ENCODE assay signal across 17 mouse cellular contexts in the genomic region with DNA sequence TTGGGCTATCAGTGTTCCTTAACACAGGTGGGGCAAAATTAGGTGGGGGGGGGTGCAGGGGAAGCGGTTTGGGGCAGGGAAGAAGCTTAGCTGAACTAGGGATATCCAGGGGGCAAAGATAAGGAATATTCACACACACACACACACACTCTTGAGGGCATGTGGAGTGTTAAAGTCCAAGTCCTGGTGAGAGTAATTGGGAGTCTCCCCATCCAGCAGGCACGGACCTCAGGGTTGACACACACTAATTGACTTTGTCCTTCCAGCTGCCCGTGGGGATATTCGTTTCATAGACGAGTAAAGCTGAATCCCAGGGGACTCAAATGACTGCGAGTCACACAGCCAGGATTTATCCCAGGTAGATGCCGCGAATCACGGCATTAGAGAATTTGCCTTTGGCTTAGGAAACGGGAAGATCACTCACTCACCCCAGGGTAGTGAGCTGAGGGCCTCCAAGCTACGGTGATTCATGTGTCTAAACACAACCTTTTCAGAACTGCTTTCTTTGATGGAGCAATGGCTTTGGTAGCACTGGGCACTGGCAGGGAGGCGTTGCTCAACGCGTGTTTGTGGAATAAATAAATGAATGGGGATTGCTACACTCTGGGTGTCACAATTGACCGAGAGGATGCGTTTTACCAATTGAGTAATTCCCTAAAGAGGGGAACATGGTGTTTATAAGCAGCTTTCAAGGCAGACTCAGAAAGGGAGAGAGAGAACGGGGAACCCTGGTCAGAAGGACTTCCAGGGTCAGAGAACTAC. TPM values are rescaled to one million over a fixed set of nuclear protein-coding genes. Genes with fewer than 3 reads are reported as not detected.
DNase-seq lines count a peak whose midpoint lies in the region; ATAC-seq lines count a peak whose summit lies in the region.
"Had no signal": no experiment of that assay in that cellular context is flagged by ENCODE, and none has a peak within 500 bp of the region (broad histone marks: within the 10 kb centered on the region; RNA-seq: fewer than 3 reads in every experiment).

A gene (plus strand): TSS at position 703 of the 762 bp plus-strand sequence.

- peak within 1 kb of the TSS; percentile 11; the same call in 1 of the 2 replicates for H3K27ac ChIP-seq in forebrain, embryonic 10.5 days
- H3K27ac ChIP-seq in forebrain, embryonic 12.5 days, result no peak within 1 kb of the TSS
- H3K27ac ChIP-seq in midbrain, embryonic 14.5 days (replicated peaks; ENCODE audit: low read depth, low read length), result no peak within 1 kb of the TSS
- H3K27ac ChIP-seq in midbrain, embryonic 13.5 days, result no peak within 1 kb of the TSS
- H3K27ac ChIP-seq in liver, embryonic 15.5 days (replicated peaks), result peak within 1 kb of the TSS; percentile 72
- H3K27ac ChIP-seq: embryonic facial prominence, embryonic 15.5 days; macrophage; stomach, embryonic 15.5 days had no signal

- no peak for DNase-seq in forebrain, embryonic 10.5 days (ENCODE audit: extremely low spot score, low spot score)
- DNase-seq in midbrain, embryonic 14.5 days, result peak; percentile 64
- DNase-seq in retina, embryonic 14.5 days (ENCODE audit: low spot score), result peak; percentile 32
- no peak for DNase-seq in layer of hippocampus, adult 18-20 months (ENCODE audit: low spot score in 2 of 2)
- no peak for DNase-seq in urinary bladder, postnatal 14 days (ENCODE audit: low spot score)
- DNase-seq: cerebellum, postnatal 14 days; gastrocnemius, postnatal 36 days; kidney, adult 18-20 months; right cerebral cortex, postnatal 14 days; thymus, postnatal 36 days had no signal

- no peak within 1 kb of the TSS for H3K4me2 ChIP-seq in forebrain, embryonic 12.5 days
- no peak within 1 kb of the TSS for H3K4me2 ChIP-seq in midbrain, embryonic 14.5 days (ENCODE audit: low read length)
- no peak within 1 kb of the TSS for H3K4me2 ChIP-seq in midbrain, embryonic 13.5 days (replicated peaks)
- H3K4me2 ChIP-seq in liver, embryonic 15.5 days, result peak within 1 kb of the TSS; percentile 21
- H3K4me2 ChIP-seq: embryonic facial prominence, embryonic 15.5 days; stomach, embryonic 15.5 days had no signal

- no peak for ATAC-seq in forebrain, embryonic 12.5 days (ENCODE audit: low FRiP score)
- ATAC-seq in midbrain, embryonic 14.5 days (ENCODE audit: low FRiP score, low TSS enrichment), result no peak
- no peak for ATAC-seq in midbrain, embryonic 13.5 days
- ATAC-seq in liver, embryonic 15.5 days (ENCODE audit: insufficient read depth), result peak; percentile 63

- no peak within 1 kb of the TSS for H3K4me3 ChIP-seq in forebrain, embryonic 10.5 days
- no peak within 1 kb of the TSS for H3K4me3 ChIP-seq in forebrain, embryonic 12.5 days (replicated peaks)
- no peak within 1 kb of the TSS for H3K4me3 ChIP-seq in midbrain, embryonic 14.5 days (replicated peaks; ENCODE audit: low read depth, low read length)
- H3K4me3 ChIP-seq in midbrain, embryonic 13.5 days (replicated peaks), result no peak within 1 kb of the TSS
- H3K4me3 ChIP-seq in liver, embryonic 15.5 days (replicated peaks), result no peak within 1 kb of the TSS
- H3K4me3 ChIP-seq: embryonic facial prominence, embryonic 15.5 days; stomach, embryonic 15.5 days had no signal

- H3K27me3 ChIP-seq in forebrain, embryonic 10.5 days (ENCODE audit: poor library complexity, severe bottlenecking), result no peaks in the 10 kb centered on the region
- no peaks in the 10 kb centered on the region for H3K27me3 ChIP-seq in forebrain, embryonic 12.5 days
- no peaks in the 10 kb centered on the region for H3K27me3 ChIP-seq in midbrain, embryonic 14.5 days (ENCODE audit: control insufficient read depth, insufficient read depth, low read length)
- H3K27me3 ChIP-seq in midbrain, embryonic 13.5 days, result no peaks in the 10 kb centered on the region
- H3K27me3 ChIP-seq in liver, embryonic 15.5 days, result no peaks in the 10 kb centered on the region
- H3K27me3 ChIP-seq: embryonic facial prominence, embryonic 15.5 days; stomach, embryonic 15.5 days had no signal

- peaks cover 21% of the 10 kb centered on the region for H3K36me3 ChIP-seq in forebrain, embryonic 10.5 days (replicated peaks)
- H3K36me3 ChIP-seq in forebrain, embryonic 12.5 days (replicated peaks), result 0 out of 2 replicates have a peak, but pooled peaks cover 6% of the 10 kb centered on the region
- peaks cover 10% of the 10 kb centered on the region; the same call in 1 of the 2 replicates for H3K36me3 ChIP-seq in midbrain, embryonic 14.5 days (ENCODE audit: control insufficient read depth, insufficient read depth, low read length)
- H3K36me3 ChIP-seq in midbrain, embryonic 13.5 days, result peaks cover 9% of the 10 kb centered on the region
- peaks cover 18% of the 10 kb centered on the region for H3K36me3 ChIP-seq in liver, embryonic 15.5 days (replicated peaks)

- peaks cover 25% of the 10 kb centered on the region for H3K4me1 ChIP-seq in forebrain, embryonic 10.5 days
- 0 out of 2 replicates have a peak, but pooled peaks cover 5% of the 10 kb centered on the region for H3K4me1 ChIP-seq in forebrain, embryonic 12.5 days
- H3K4me1 ChIP-seq in midbrain, embryonic 14.5 days (ENCODE audit: control insufficient read depth, insufficient read depth, low read length), result peaks cover 9% of the 10 kb centered on the region; the same call in 1 of the 2 replicates
- peaks cover 6% of the 10 kb centered on the region for H3K4me1 ChIP-seq in midbrain, embryonic 13.5 days (replicated peaks)
- peaks cover 25% of the 10 kb centered on the region for H3K4me1 ChIP-seq in liver, embryonic 15.5 days (replicated peaks)
- H3K4me1 ChIP-seq: embryonic facial prominence, embryonic 15.5 days; stomach, embryonic 15.5 days had no signal

- 78% methylated on average over 17 of the region's 17 CpGs for WGBS in forebrain, embryonic 10.5 days
- WGBS in forebrain, embryonic 12.5 days, result 65% methylated on average over 17 of the region's 17 CpGs
- 43% methylated on average over 17 of the region's 17 CpGs for WGBS in midbrain, embryonic 14.5 days
- WGBS in midbrain, embryonic 13.5 days, result 51% methylated on average over 17 of the region's 17 CpGs
- WGBS in liver, embryonic 15.5 days (ENCODE audit: insufficient replicate concordance), result 53% methylated on average over 17 of the region's 17 CpGs

- no peaks in the 10 kb centered on the region for H3K9me3 ChIP-seq in forebrain, embryonic 10.5 days
- no peaks in the 10 kb centered on the region for H3K9me3 ChIP-seq in forebrain, embryonic 12.5 days
- H3K9me3 ChIP-seq in midbrain, embryonic 14.5 days (ENCODE audit: control insufficient read depth, low read length), result no peaks in the 10 kb centered on the region
- no peaks in the 10 kb centered on the region for H3K9me3 ChIP-seq in midbrain, embryonic 13.5 days
- no peaks in the 10 kb centered on the region for H3K9me3 ChIP-seq in liver, embryonic 15.5 days (replicated peaks)
- H3K9me3 ChIP-seq: embryonic facial prominence, embryonic 15.5 days; stomach, embryonic 15.5 days had no signal

- H3K9ac ChIP-seq in forebrain, embryonic 12.5 days, result no peak within 1 kb of the TSS
- H3K9ac ChIP-seq in midbrain, embryonic 14.5 days (replicated peaks; ENCODE audit: low read length), result no peak within 1 kb of the TSS
- no peak within 1 kb of the TSS for H3K9ac ChIP-seq in midbrain, embryonic 13.5 days (replicated peaks)
- no peak within 1 kb of the TSS for H3K9ac ChIP-seq in liver, embryonic 15.5 days
- H3K9ac ChIP-seq: embryonic facial prominence, embryonic 15.5 days; stomach, embryonic 15.5 days had no signal

RNA-seq across cellular contexts. Expression of the gene that starts here (rescaled TPM):
- 0.12 and 0.26 TPM in 2 replicates for polyA plus RNA-seq in forebrain, embryonic 10.5 days (2016; fragmentation: Nextera tagmentation; extraction: Ambion mirVana)
- 0.08 TPM in 1 of 2 replicates, not detected in the other for polyA plus RNA-seq in forebrain, embryonic 12.5 days (2016; fragmentation: Nextera tagmentation; extraction: Ambion mirVana)
- 0.27 TPM in 1 of 2 replicates, not detected in the other for polyA plus RNA-seq in midbrain, embryonic 14.5 days (2014; fragmentation: Nextera tagmentation; extraction: Ambion mirVana)
- 0.08 TPM in 1 of 2 replicates, not detected in the other for polyA plus RNA-seq in midbrain, embryonic 13.5 days (2015; fragmentation: Nextera tagmentation; extraction: Ambion mirVana)
- polyA plus RNA-seq in liver, embryonic 15.5 days (2015; fragmentation: Nextera tagmentation; extraction: Ambion mirVana), result 7.7 and 8.1 TPM in 2 replicates
- total RNA-seq in layer of hippocampus, adult 18-20 months (2021), result under 1 TPM in 1 of 2 experiments, not detected in 1; 0.30 TPM
- total RNA-seq: left cerebral cortex, postnatal 25 days had no signal

Comparison
In these comparisons a context has a peak if more than half of its experiments do, and no peak if none do; other contexts are left out.
1. H3K27ac ChIP-seq: peak in forebrain, embryonic 10.5 days (single experiment) and liver, embryonic 15.5 days (single experiment); none in forebrain, embryonic 12.5 days (single experiment), midbrain, embryonic 14.5 days (single experiment) and midbrain, embryonic 13.5 days (single experiment).
2. Peak in DNase-seq in midbrain, embryonic 14.5 days; RNA of the gene not detected or under 1 TPM.